Mouse (Mus musculus): ENCODE data around the gene Nsmf. TPM values are rescaled to one million over a fixed set of nuclear protein-coding genes. Genes with fewer than 3 reads are reported as not detected.

Gene Nsmf
- polyA plus RNA-seq, 1 experiment from 2014 or later, result 126 TPM

DNA sequence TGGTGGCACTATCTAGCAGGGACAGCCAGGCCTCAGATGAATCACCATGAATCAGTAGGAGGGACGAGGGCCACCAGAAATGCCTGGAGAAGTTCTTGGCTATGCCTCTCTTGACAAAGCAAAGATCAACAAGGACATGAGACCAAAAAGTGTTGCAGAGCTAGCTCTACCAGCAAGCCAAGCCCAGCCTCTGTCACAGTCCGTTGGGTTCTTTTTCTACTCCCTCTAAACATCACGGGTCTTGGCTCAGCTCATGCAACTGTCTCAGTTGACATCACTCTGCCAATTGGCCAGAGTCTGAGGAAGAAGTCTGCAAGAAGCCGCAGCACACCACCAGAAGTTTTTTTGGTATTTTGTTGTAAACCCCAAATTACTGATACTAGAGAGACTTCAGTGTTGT, 21.4 kb downstream of the Nsmf start:
- Histone ChIP-seq H3K9me3 (ENCODE audit: control insufficient read depth, low read length) (no peaks in the 10 kb centered on the region), H3K4me3 (replicated peaks; ENCODE audit: low read length) (no peak overlapping the region), H3K36me3 (replicated peaks; ENCODE audit: control insufficient read depth, insufficient read depth) (no peaks in the 10 kb centered on the region), H3K27ac (no peak overlapping the region), H3K4me2 (replicated peaks) (no peak overlapping the region), H3K27me3 (ENCODE audit: control insufficient read depth, insufficient read depth, low read length) (no peaks in the 10 kb centered on the region), H3K4me1 (replicated peaks; ENCODE audit: control insufficient read depth, insufficient read depth, low read length) (no peaks in the 10 kb centered on the region), H3K9ac (no peak overlapping the region)
- ATAC-seq (ENCODE audit: low FRiP score) (no peak), DNase-seq (ENCODE audit: low spot score) (no peak)
- WGBS, result 70% methylated on average over 4 of the region's 4 CpGs

DNA sequence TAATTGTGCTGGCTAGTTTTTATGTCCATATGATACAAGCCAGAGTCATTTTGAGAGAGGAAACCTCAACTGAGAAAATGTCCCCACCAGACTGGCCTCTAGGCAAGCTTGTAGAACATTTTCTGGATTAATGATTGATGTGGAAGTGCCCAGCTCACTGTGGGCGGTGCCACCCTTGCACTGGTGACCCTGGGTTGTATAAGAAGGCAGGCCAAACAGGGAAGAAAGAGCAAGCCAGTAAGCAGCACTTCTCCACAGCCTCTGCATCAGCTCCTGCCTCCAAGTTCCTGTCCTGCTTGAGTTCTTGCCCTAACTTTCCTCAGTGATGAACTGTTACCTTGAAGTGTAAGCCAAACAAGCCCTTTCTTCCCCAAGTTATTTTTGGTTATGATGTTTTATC, 24.8 kb downstream of the Nsmf start:
- H3K4me3 ChIP-seq (replicated peaks; ENCODE audit: low read length), result no peak overlapping the region
- H3K27ac ChIP-seq, result no peak overlapping the region
- ATAC-seq (ENCODE audit: low FRiP score), result no peak
- no peaks in the 10 kb centered on the region for H3K36me3 ChIP-seq (replicated peaks; ENCODE audit: control insufficient read depth, insufficient read depth)
- no peaks in the 10 kb centered on the region for H3K9me3 ChIP-seq (ENCODE audit: control insufficient read depth, low read length)
- no peak for DNase-seq (ENCODE audit: low spot score)
- 73% methylated on average over 1 of the region's 1 CpGs for WGBS
- H3K4me1 ChIP-seq (replicated peaks; ENCODE audit: control insufficient read depth, insufficient read depth, low read length), result no peaks in the 10 kb centered on the region
- H3K9ac ChIP-seq, result no peak overlapping the region
- H3K27me3 ChIP-seq (ENCODE audit: control insufficient read depth, insufficient read depth, low read length), result no peaks in the 10 kb centered on the region
- H3K4me2 ChIP-seq (replicated peaks), result no peak overlapping the region

DNA sequence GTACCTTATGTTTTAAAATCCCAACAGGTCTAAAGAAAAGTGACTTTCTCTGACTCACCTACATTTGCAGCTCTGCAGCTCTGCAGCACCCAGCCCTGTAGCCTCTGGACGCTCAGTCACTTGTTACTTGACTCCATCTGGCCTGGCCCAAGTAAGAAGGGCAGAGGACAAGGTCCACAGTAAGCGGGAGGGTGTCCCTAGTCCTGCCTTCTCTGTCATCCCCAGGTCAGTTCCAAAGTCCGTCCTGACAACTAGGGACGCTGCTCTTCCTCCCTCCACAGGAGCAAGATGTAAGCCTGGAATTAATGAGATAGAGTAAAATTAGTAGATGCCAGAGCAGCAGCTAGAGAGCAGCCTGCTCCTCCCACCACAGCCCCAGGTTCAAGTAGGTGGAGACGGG, 25.9 kb downstream of the Nsmf start, which contains the start of gene Entpd8:
Entpd8 (plus strand) TSS at position 229 of the 400 bp plus-strand sequence.
- no peaks in the 10 kb centered on the region for H3K9me3 ChIP-seq (ENCODE audit: control insufficient read depth, low read length)
- H3K4me3 ChIP-seq (replicated peaks; ENCODE audit: low read length), result no peak within 1 kb of the TSS
- H3K4me1 ChIP-seq (replicated peaks; ENCODE audit: control insufficient read depth, insufficient read depth, low read length), result no peaks in the 10 kb centered on the region
- WGBS, result 75% methylated on average over 5 of the region's 5 CpGs
- H3K27me3 ChIP-seq (ENCODE audit: control insufficient read depth, insufficient read depth, low read length), result no peaks in the 10 kb centered on the region
- no peak within 1 kb of the TSS for H3K27ac ChIP-seq
- no peaks in the 10 kb centered on the region for H3K36me3 ChIP-seq (replicated peaks; ENCODE audit: control insufficient read depth, insufficient read depth)
- DNase-seq (ENCODE audit: low spot score) (no peak), ATAC-seq (ENCODE audit: low FRiP score) (no peak)
- no peak within 1 kb of the TSS for H3K9ac ChIP-seq
- no peak within 1 kb of the TSS for H3K4me2 ChIP-seq (replicated peaks)

- H3K9me3 ChIP-seq (ENCODE audit: control insufficient read depth, low read length), result no peaks in the 10 kb centered on the region
Measured at GRCm38 (mm10) chr2:25083697-25084096, 29.5 kb downstream of the Nsmf start.

GRCm38 (mm10) chr2:25085571-25085970, 31.4 kb downstream of the Nsmf start:
- 78% methylated on average over 5 of the region's 5 CpGs for WGBS

More at GRCm38 (mm10) chr2:25083697-25084096, 29.5 kb downstream of the Nsmf start:
- H3K27ac ChIP-seq, result no peak overlapping the region
- H3K4me1 ChIP-seq (replicated peaks; ENCODE audit: control insufficient read depth, insufficient read depth, low read length), result no peaks in the 10 kb centered on the region
- DNase-seq (ENCODE audit: low spot score) (no peak), ATAC-seq (ENCODE audit: low FRiP score) (no peak)
- no peak overlapping the region for H3K9ac ChIP-seq
- H3K27me3 ChIP-seq (ENCODE audit: control insufficient read depth, insufficient read depth, low read length), result no peaks in the 10 kb centered on the region
- WGBS, result 83% methylated on average over 4 of the region's 4 CpGs
- no peak overlapping the region for H3K4me2 ChIP-seq (replicated peaks)
- no peak overlapping the region for H3K4me3 ChIP-seq (replicated peaks; ENCODE audit: low read length)
- no peaks in the 10 kb centered on the region for H3K36me3 ChIP-seq (replicated peaks; ENCODE audit: control insufficient read depth, insufficient read depth)

DNA sequence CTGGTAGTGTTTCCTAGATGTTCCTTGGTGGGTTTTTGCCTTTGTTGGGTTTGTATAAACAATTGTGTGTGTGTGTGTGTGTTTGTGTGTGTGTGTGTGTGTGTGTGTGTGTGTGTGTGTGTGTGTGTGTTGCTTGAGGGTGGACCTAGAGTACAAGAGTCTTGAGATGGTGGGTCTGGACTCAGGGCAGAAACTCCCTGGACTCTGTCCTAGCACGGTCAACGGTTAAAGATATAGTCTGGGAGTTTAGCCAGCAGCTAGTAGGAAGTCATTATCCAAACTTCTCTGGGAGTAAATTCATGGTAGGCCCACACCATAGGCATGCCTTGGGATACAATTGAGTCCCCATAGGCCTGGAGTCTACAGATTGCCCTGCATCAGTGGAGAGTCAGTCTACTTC, 33.7 kb downstream of the Nsmf start:
- Histone ChIP-seq H3K9ac (no peak overlapping the region), H3K4me2 (replicated peaks) (no peak overlapping the region), H3K4me3 (replicated peaks; ENCODE audit: low read length) (no peak overlapping the region), H3K4me1 (replicated peaks; ENCODE audit: control insufficient read depth, insufficient read depth, low read length) (no peaks in the 10 kb centered on the region), H3K9me3 (ENCODE audit: control insufficient read depth, low read length) (no peaks in the 10 kb centered on the region), H3K27me3 (ENCODE audit: control insufficient read depth, insufficient read depth, low read length) (no peaks in the 10 kb centered on the region), H3K36me3 (replicated peaks; ENCODE audit: control insufficient read depth, insufficient read depth) (no peaks in the 10 kb centered on the region), H3K27ac (no peak overlapping the region)
- WGBS, result 96% methylated on average over 2 of the region's 2 CpGs
- ATAC-seq (ENCODE audit: low FRiP score) (no peak), DNase-seq (ENCODE audit: low spot score) (no peak)

More at GRCm38 (mm10) chr2:25085571-25085970, 31.4 kb downstream of the Nsmf start:
- H3K27me3 ChIP-seq (ENCODE audit: control insufficient read depth, insufficient read depth, low read length), result no peaks in the 10 kb centered on the region
- H3K9ac ChIP-seq, result no peak overlapping the region
- H3K36me3 ChIP-seq (replicated peaks; ENCODE audit: control insufficient read depth, insufficient read depth), result no peaks in the 10 kb centered on the region
- no peak overlapping the region for H3K4me2 ChIP-seq (replicated peaks)
- DNase-seq (ENCODE audit: low spot score), result no peak
- H3K9me3 ChIP-seq (ENCODE audit: control insufficient read depth, low read length), result no peaks in the 10 kb centered on the region
- H3K4me1 ChIP-seq (replicated peaks; ENCODE audit: control insufficient read depth, insufficient read depth, low read length), result no peaks in the 10 kb centered on the region
- H3K27ac ChIP-seq, result no peak overlapping the region
- H3K4me3 ChIP-seq (replicated peaks; ENCODE audit: low read length), result no peak overlapping the region
- ATAC-seq (ENCODE audit: low FRiP score), result no peak

- no peak overlapping the region for H3K9ac ChIP-seq
- H3K9me3 ChIP-seq (ENCODE audit: control insufficient read depth, low read length), result no peaks in the 10 kb centered on the region
- no peak overlapping the region for H3K4me3 ChIP-seq (replicated peaks; ENCODE audit: low read length)
- no peaks in the 10 kb centered on the region for H3K27me3 ChIP-seq (ENCODE audit: control insufficient read depth, insufficient read depth, low read length)
- 94% methylated on average over 3 of the region's 3 CpGs for WGBS
- DNase-seq (ENCODE audit: low spot score) (no peak), ATAC-seq (ENCODE audit: low FRiP score) (no peak)
- no peak overlapping the region for H3K27ac ChIP-seq
- H3K36me3 ChIP-seq (replicated peaks; ENCODE audit: control insufficient read depth, insufficient read depth), result no peaks in the 10 kb centered on the region
- no peaks in the 10 kb centered on the region for H3K4me1 ChIP-seq (replicated peaks; ENCODE audit: control insufficient read depth, insufficient read depth, low read length)
- no peak overlapping the region for H3K4me2 ChIP-seq (replicated peaks)
Measured at GRCm38 (mm10) chr2:25088636-25089035, 34.5 kb downstream of the Nsmf start.

GRCm38 (mm10) chr2:25094785-25095108, 40.6 kb downstream of the Nsmf start:
- 49% methylated on average over 17 of the region's 17 CpGs for WGBS

GRCm38 (mm10) chr2:25095109-25095850, 41.1 kb downstream of the Nsmf start, which contains the start of gene Noxa1:
Noxa1 (minus strand) TSS chr2:25095149.
- Histone ChIP-seq H3K4me1 (replicated peaks; ENCODE audit: control insufficient read depth, insufficient read depth, low read length) (peaks cover 12% of the 10 kb centered on the region; the same call in 1 of the 2 replicates), H3K4me2 (replicated peaks) (no peak within 1 kb of the TSS; the same call in 1 of the 2 replicates)

More at GRCm38 (mm10) chr2:25094785-25095108, 40.6 kb downstream of the Nsmf start:
- no peak overlapping the region for H3K4me3 ChIP-seq (replicated peaks; ENCODE audit: low read length)
- no peaks in the 10 kb centered on the region for H3K36me3 ChIP-seq (replicated peaks; ENCODE audit: control insufficient read depth, insufficient read depth)
- H3K9ac ChIP-seq, result no peak overlapping the region
- H3K27ac ChIP-seq, result no peak overlapping the region
- peaks cover 7% of the 10 kb centered on the region; the same call in 1 of the 2 replicates for H3K4me1 ChIP-seq (replicated peaks; ENCODE audit: control insufficient read depth, insufficient read depth, low read length)
- H3K27me3 ChIP-seq (ENCODE audit: control insufficient read depth, insufficient read depth, low read length), result peaks cover 5% of the 10 kb centered on the region
- no peaks in the 10 kb centered on the region for H3K9me3 ChIP-seq (ENCODE audit: control insufficient read depth, low read length)
- no peak for DNase-seq (ENCODE audit: low spot score)
- no peak for ATAC-seq (ENCODE audit: low FRiP score)
- H3K4me2 ChIP-seq (replicated peaks), result no peak overlapping the region; the same call in 1 of the 2 replicates

More at GRCm38 (mm10) chr2:25095109-25095850, 41.1 kb downstream of the Nsmf start, which contains the start of gene Noxa1:
- H3K9ac ChIP-seq, result no peak within 1 kb of the TSS
- H3K27ac ChIP-seq, result no peak within 1 kb of the TSS
- 51% methylated on average over 28 of the region's 28 CpGs for WGBS
- H3K27me3 ChIP-seq (ENCODE audit: control insufficient read depth, insufficient read depth, low read length), result peaks cover 5% of the 10 kb centered on the region
- no peaks in the 10 kb centered on the region for H3K9me3 ChIP-seq (ENCODE audit: control insufficient read depth, low read length)
- ATAC-seq (ENCODE audit: low FRiP score), result no peak
- no peak within 1 kb of the TSS for H3K4me3 ChIP-seq (replicated peaks; ENCODE audit: low read length)
- no peaks in the 10 kb centered on the region for H3K36me3 ChIP-seq (replicated peaks; ENCODE audit: control insufficient read depth, insufficient read depth)
- DNase-seq (ENCODE audit: low spot score), result no peak
